Mouse (Mus musculus): Measurements from ENCODE around the gene Lrrc3c. TPM values are rescaled to one million over a fixed set of nuclear protein-coding genes. Genes with fewer than 3 reads are reported as not detected.

Gene Lrrc3c
- polyA plus RNA-seq (2015; fragmentation: Nextera tagmentation; extraction: Ambion mirVana): not detected in 2 replicates

DNA sequence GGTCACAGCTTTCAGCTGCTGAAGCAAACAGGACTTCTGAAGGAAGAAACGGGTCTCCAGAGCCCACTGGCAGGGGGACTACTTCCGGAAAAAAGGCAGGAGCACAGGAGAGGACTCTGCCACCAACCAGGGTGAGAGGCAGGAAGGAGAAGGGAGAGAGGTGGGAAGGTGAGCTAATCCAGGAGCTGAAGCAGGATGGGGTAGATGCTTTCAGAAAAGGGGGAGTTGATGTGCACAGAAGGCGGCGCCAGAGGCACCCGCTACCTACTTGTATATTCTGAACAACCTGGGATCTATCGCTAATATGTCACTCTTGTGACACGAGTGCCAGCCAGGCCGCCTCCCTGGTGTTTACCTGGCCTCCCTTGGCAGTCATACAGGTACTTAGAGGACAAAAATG, at the start of gene Lrrc3c:
Gene Lrrc3c, plus strand, starts transcription at position 301 of the 400 bp plus-strand sequence.
- H3K27ac ChIP-seq: no peak within 1 kb of the TSS
- 88% methylated on average over 8 of the region's 8 CpGs for WGBS
- no peak within 1 kb of the TSS for H3K4me3 ChIP-seq
- no peaks in the 10 kb centered on the region for H3K36me3 ChIP-seq (replicated peaks)
- no peak within 1 kb of the TSS for H3K4me2 ChIP-seq
- H3K27me3 ChIP-seq (replicated peaks): peaks cover 14% of the 10 kb centered on the region
- H3K9ac ChIP-seq: no peak within 1 kb of the TSS
- no peak for ATAC-seq (replicated peaks)
- peaks cover 6% of the 10 kb centered on the region for H3K4me1 ChIP-seq
- H3K9me3 ChIP-seq: no peaks in the 10 kb centered on the region

DNA sequence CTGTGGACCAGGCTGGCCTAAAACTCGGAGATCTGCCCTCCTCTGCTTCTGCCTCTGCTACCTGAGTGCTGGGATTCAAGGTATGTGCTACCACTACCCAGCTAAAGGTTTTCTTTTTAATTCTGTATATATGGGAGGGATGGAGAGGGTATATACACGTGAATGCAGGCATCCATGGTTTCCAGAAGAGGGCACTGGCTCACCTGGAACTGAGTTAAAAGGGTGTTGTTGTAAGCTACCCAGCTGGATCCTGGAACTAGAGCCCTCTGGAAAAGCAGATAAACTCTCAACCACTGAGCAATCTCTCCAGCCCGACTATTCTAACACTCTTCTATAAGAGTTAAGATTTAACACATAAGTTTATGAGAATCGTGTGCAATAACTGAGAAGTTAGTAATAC, 48.7 kb upstream of the Lrrc3c start:
- Histone ChIP-seq H3K9me3 (no peaks in the 10 kb centered on the region; the same call in 1 of the 2 replicates), H3K9ac (no peak overlapping the region), H3K27ac (no peak overlapping the region), H3K27me3 (replicated peaks) (peaks cover 59% of the 10 kb centered on the region), H3K4me1 (peaks cover 19% of the 10 kb centered on the region), H3K36me3 (replicated peaks) (no peaks in the 10 kb centered on the region), H3K4me2 (no peak overlapping the region), H3K4me3 (no peak overlapping the region)
- no peak for ATAC-seq (replicated peaks)
- 70% methylated on average over 4 of the region's 4 CpGs for WGBS

DNA sequence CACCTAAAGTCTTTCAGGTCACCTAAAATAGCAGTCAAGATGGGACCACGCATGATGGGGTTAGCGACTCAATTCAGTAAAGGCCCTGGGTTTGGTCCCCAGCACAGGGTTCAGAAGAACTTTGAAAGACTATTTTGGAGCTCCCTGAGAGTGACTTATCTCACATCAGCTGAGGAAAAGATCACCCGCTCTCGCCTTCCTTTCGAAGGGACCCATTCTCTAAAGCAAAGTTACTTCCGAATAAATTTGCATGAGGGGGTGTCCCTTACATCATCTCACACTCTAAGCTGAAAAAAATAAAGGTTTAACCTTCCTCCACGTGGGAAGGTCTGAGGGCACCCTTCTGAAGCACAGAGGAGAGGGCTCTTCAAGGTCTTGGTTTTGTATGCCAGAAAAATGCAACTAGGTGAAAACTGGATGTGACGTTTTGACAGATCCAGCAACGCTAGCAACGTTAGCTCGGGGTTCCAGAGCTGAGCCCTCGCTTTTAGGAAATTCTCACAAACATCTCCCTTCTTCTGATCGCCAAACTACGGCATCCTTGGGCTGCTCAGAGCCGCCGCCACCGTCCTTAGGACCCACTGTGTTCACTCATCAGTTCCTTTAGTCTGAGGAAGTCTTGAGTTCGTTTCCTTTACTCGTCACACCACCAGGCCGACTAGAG, 47.6 kb upstream of the Lrrc3c start:
- ATAC-seq (replicated peaks): peak; percentile 10; the same call in 1 of the 2 replicates
- H3K27ac ChIP-seq: peak overlapping the region; percentile 89; the same call in 1 of the 2 replicates
- 21% methylated on average over 20 of the region's 20 CpGs for WGBS

DNA sequence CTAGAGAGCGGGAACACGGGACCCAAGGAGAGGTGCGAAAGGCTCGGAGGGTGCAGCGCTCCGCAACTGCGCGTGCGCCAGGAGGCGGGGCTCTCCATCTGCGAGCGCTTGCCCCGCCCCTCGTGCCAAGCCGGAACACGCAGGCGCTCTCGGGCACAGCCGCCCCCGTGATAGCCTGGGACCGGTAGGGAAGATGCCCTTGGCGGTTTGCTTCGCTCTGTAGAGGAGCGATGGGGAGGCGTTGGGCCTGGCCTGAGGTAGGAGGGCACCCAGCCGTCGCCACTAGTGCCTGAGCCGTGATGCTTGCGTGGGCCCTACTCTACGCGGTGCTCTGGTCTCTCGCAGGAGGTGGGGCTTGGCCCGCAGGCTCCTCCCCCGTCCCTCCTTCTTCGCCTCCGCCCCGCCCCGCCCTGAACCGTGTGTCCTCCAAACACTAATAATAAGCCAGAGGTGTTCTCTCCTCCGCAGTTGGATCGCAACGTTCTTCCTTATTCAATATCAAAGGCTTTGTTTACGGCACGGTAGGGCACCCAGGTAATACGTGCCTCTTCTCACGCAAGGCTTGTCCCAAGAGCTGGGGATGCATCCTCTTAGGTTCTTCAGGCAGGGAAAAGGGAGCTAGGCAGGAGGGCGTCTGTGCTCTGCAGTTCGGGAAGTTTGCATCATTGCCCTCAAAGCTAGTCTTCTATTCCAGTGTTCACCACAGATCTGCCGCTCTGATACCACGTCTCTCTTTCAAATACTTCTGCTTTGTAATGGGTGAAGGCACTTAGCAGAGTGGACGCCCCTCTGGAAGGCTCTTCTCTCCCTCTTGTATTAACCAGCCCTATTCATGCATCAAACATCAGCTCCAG, 46.9 kb upstream of the Lrrc3c start, which contains the start of gene Zpbp2:
Gene Zpbp2, plus strand, starts transcription at position 123 of the 854 bp plus-strand sequence.
- Histone ChIP-seq H3K4me2 (peak within 1 kb of the TSS; percentile 77), H3K27ac (peak within 1 kb of the TSS; percentile 89), H3K4me1 (peaks cover 11% of the 10 kb centered on the region), H3K4me3 (peak within 1 kb of the TSS; percentile 55), H3K9me3 (no peaks in the 10 kb centered on the region; the same call in 1 of the 2 replicates), H3K9ac (peak within 1 kb of the TSS; percentile 65), H3K27me3 (replicated peaks) (peaks cover 42% of the 10 kb centered on the region), H3K36me3 (replicated peaks) (no peaks in the 10 kb centered on the region)
- ATAC-seq (replicated peaks): peak; percentile 97
- WGBS: under 1% methylated on average over 51 of the region's 51 CpGs

More for the DNA sequence above, 47.6 kb upstream of the Lrrc3c start:
- Histone ChIP-seq H3K4me1 (peaks cover 16% of the 10 kb centered on the region), H3K9ac (peak overlapping the region; percentile 65), H3K27me3 (replicated peaks) (peaks cover 50% of the 10 kb centered on the region), H3K36me3 (replicated peaks) (no peaks in the 10 kb centered on the region), H3K9me3 (no peaks in the 10 kb centered on the region; the same call in 1 of the 2 replicates), H3K4me3 (peak overlapping the region; percentile 55), H3K4me2 (peak overlapping the region; percentile 77)

DNA sequence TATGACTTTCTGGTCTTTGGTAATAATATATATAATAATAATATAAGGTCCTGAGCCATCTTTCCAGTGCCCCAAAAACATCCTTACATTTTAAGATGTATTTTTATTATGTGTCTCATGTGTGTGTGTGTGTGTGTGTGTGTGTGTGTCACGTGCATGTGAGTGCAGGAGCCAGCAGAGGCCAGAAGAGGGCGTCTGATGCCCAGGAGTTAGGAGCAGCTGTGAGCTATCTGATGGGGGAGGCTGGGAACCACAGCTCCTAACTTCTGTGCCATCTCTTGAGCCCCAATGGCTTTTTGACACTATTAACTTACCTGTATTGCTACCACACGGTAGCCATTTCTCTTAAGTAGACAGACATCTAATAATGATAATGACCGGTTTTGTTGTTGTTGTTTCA, 44.1 kb upstream of the Lrrc3c start:
- no peak overlapping the region for H3K27ac ChIP-seq
- no peak overlapping the region for H3K4me3 ChIP-seq
- 93% methylated on average over 4 of the region's 4 CpGs for WGBS
- H3K9ac ChIP-seq: no peak overlapping the region
- no peaks in the 10 kb centered on the region for H3K36me3 ChIP-seq (replicated peaks)
- H3K9me3 ChIP-seq: no peaks in the 10 kb centered on the region; the same call in 1 of the 2 replicates
- H3K4me1 ChIP-seq: peaks cover 11% of the 10 kb centered on the region
- peaks cover 16% of the 10 kb centered on the region for H3K27me3 ChIP-seq (replicated peaks)
- no peak overlapping the region for H3K4me2 ChIP-seq
- ATAC-seq (replicated peaks): no peak

DNA sequence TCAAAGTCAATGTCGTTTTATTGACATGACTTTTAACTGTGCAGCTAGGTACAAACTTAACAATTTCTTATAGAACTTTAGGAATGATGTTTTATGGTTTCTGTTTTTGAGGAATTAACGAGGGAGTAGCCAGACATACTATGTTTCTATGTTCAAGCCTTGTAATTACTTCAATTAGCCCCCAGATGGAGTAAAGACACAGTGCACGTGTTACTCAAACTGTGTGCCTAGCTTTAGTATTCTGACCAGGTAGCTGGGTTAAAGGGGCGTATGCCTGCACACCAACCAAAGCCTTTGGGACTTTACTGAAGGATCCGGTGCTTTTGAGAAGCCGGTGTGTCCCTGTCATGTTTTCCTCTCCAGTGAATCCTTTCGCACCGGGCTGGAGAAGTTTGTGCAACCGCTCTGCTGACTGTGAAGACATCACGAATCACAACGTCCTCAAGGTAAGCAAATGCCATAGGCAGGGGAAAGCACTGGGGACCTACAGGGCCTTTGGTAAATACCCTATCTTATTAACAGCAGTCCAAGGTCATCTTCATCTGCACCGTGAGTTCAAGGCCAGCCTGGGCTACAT, 42.9 kb upstream of the Lrrc3c start:
- no peaks in the 10 kb centered on the region for H3K36me3 ChIP-seq (replicated peaks)
- peaks cover 4% of the 10 kb centered on the region for H3K27me3 ChIP-seq (replicated peaks)
- H3K9me3 ChIP-seq: no peaks in the 10 kb centered on the region; the same call in 1 of the 2 replicates
- H3K9ac ChIP-seq: no peak overlapping the region
- H3K4me3 ChIP-seq: no peak overlapping the region
- 62% methylated on average over 12 of the region's 12 CpGs for WGBS
- H3K4me1 ChIP-seq: peaks cover 11% of the 10 kb centered on the region
- no peak overlapping the region for H3K27ac ChIP-seq
- no peak for ATAC-seq (replicated peaks)
- H3K4me2 ChIP-seq: no peak overlapping the region

DNA sequence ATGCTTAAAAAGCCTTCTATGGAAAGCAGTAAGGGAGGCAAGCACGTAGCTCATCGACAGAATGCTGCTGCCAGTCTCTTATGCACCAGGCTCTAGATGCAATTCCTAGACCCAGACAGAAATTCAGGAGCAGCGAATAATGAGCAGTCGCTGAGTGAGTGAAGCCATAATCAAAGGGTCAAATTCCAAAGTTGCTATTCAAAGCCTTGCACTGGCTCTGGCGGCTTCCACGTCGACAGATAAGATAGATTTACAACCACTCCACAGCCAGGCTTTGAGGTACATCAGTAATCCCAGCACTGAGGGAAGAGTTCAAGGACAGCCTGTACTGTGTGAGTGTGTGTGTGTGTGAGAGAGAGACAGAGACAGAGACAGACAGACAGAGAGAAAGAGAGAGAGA, 37.1 kb upstream of the Lrrc3c start:
- no peak overlapping the region for H3K27ac ChIP-seq
- no peak overlapping the region for H3K9ac ChIP-seq
- no peaks in the 10 kb centered on the region; the same call in 1 of the 2 replicates for H3K4me1 ChIP-seq
- no peaks in the 10 kb centered on the region for H3K36me3 ChIP-seq (replicated peaks)
- H3K4me2 ChIP-seq: no peak overlapping the region
- H3K9me3 ChIP-seq: no peaks in the 10 kb centered on the region
- WGBS: 36% methylated on average over 7 of the region's 7 CpGs
- H3K4me3 ChIP-seq: no peak overlapping the region
- no peak for ATAC-seq (replicated peaks)
- no peaks in the 10 kb centered on the region for H3K27me3 ChIP-seq (replicated peaks)

DNA sequence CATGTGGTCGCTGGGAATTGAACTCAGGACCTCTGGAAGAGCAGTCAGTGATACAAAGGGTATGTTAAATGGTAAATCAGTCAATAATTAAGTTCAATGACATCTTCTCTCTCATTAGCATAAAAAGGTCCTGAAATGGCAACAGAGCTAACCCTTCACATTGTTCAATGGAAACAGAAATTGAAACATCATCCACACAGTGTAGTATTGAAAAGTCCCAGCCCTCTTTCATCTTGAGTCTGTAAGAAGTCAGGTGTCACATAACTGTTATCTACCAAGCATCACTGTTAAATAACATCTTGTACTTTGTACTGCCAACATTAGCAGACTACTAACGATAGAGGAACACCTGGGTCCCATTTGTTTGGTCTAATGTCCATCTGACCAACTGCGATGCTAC, 35.1 kb upstream of the Lrrc3c start:
- no peak overlapping the region for H3K4me2 ChIP-seq
- no peaks in the 10 kb centered on the region; the same call in 1 of the 2 replicates for H3K4me1 ChIP-seq
- H3K27me3 ChIP-seq (replicated peaks): no peaks in the 10 kb centered on the region
- no peak overlapping the region for H3K9ac ChIP-seq
- WGBS: 91% methylated on average over 3 of the region's 3 CpGs
- H3K27ac ChIP-seq: no peak overlapping the region
- no peak overlapping the region for H3K4me3 ChIP-seq
- no peaks in the 10 kb centered on the region for H3K36me3 ChIP-seq (replicated peaks)
- ATAC-seq (replicated peaks): no peak
- no peaks in the 10 kb centered on the region for H3K9me3 ChIP-seq

DNA sequence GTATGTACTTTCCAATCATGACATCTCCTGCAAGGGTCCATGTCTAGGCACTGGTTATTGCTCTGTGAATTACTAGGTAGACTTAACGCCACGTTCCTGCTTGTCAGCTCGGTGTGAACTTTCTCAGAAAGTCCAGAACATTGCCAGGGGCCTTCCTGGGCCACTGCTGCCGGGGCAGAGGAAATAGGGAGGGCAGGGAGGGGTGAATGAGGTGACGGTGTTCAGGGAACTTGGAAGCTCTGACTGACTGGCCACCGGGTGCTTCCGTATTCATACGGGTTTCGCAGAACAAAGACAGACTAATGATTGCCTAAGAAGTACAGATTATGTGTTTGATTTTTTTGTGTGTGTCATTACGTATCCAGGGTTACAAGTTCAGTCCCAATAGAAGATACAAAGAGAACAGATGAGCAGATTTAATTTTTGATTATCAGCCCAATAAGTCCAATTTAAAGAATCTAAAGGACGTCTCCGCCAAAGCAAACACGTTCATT, 34.1 kb upstream of the Lrrc3c start:
- H3K27me3 ChIP-seq (replicated peaks): no peaks in the 10 kb centered on the region
- H3K36me3 ChIP-seq (replicated peaks): no peaks in the 10 kb centered on the region
- no peak overlapping the region for H3K9ac ChIP-seq
- no peaks in the 10 kb centered on the region; the same call in 1 of the 2 replicates for H3K4me1 ChIP-seq
- ATAC-seq (replicated peaks): no peak
- no peak overlapping the region for H3K4me3 ChIP-seq
- no peak overlapping the region for H3K4me2 ChIP-seq
- WGBS: 72% methylated on average over 13 of the region's 13 CpGs
- no peaks in the 10 kb centered on the region for H3K9me3 ChIP-seq
- H3K27ac ChIP-seq: no peak overlapping the region

DNA sequence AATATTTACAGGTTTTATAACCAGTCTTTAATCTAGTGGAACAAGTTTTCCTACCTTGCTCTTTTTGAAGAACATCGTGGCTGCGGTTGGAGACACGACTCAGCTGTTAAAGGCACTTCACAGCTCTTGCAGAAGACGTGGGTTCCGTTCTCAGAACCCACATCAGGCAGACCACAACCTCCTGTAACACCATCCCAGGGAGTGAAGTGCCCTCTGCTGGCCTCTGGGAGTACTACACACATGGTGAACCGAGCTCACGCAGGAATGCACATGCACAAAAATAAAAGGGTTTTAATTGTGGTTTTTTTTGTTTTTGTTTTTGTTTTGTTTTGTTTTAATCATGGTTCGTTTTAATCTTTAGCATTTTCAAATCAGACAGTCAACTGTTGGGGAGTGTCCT, 29.8 kb upstream of the Lrrc3c start:
- no peak overlapping the region for H3K9ac ChIP-seq
- H3K36me3 ChIP-seq (replicated peaks): no peaks in the 10 kb centered on the region
- no peaks in the 10 kb centered on the region for H3K4me1 ChIP-seq
- no peak overlapping the region for H3K4me2 ChIP-seq
- H3K27me3 ChIP-seq (replicated peaks): no peaks in the 10 kb centered on the region
- no peak overlapping the region for H3K27ac ChIP-seq
- no peak overlapping the region for H3K4me3 ChIP-seq
- 92% methylated on average over 8 of the region's 8 CpGs for WGBS
- ATAC-seq (replicated peaks): no peak
- H3K9me3 ChIP-seq: no peaks in the 10 kb centered on the region

DNA sequence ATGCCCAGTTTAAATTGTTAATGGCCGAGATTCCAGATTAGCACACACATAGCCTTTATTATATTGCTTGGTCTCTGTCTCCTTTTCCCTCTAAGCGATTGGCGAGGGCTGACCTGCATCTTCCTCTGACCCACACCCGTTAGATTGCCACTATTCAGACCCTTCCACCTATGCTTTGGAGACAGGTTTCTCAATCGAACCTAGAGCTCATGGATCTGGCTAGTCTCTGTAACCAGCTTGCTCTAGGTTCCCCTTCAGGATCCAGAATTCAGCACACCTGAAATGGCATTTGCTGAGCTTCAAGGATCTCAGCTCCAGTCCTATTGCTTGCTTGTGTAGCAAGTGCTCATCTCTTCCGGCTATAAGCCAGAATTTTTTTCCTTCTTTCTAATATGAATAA, 28.6 kb upstream of the Lrrc3c start:
- Histone ChIP-seq H3K36me3 (replicated peaks) (no peaks in the 10 kb centered on the region), H3K27me3 (replicated peaks) (no peaks in the 10 kb centered on the region), H3K27ac (no peak overlapping the region), H3K9ac (no peak overlapping the region), H3K4me1 (no peaks in the 10 kb centered on the region), H3K4me3 (no peak overlapping the region), H3K9me3 (no peaks in the 10 kb centered on the region), H3K4me2 (no peak overlapping the region)
- ATAC-seq (replicated peaks): no peak
- WGBS: 82% methylated on average over 6 of the region's 6 CpGs

DNA sequence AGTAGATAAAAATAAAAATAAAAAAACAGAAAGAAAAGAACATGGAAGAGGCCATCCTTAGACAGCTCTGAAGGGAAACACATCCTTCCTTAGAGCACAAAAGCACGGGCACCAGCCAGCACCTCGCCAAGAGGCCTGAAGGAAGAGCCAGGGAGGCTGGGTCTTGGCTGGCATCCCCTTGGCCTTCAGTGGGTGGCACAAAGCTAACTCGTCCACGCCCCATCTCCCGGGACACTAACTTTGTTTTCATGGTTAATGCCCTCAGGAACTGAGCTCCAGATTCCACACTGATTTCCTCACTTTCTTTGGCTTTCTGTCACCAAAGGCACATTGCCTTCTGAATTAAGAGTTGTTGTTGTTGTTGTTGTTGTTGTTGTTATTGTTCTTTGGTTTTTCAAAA, 20.3 kb upstream of the Lrrc3c start:
- Histone ChIP-seq H3K4me1 (no peaks in the 10 kb centered on the region), H3K9ac (no peak overlapping the region), H3K27ac (no peak overlapping the region), H3K4me3 (no peak overlapping the region), H3K9me3 (no peaks in the 10 kb centered on the region), H3K27me3 (replicated peaks) (no peaks in the 10 kb centered on the region), H3K36me3 (replicated peaks) (peaks cover 13% of the 10 kb centered on the region; the same call in 1 of the 2 replicates), H3K4me2 (no peak overlapping the region)
- ATAC-seq (replicated peaks): no peak
- WGBS: 91% methylated on average over 5 of the region's 5 CpGs
